Mouse (Mus musculus): Measurements from ENCODE around the gene Itgam. TPM values are rescaled to one million over a fixed set of nuclear protein-coding genes. Genes with fewer than 3 reads are reported as not detected.
"Not testable (repeated sequence)": the region's sequence is repeated elsewhere in the genome, so short reads cannot be mapped to it uniquely, and the experiment has no call there.

The Itgam gene
- polyA plus RNA-seq, 1 experiment from 2014 or later: 1.4 TPM

GRCm38 (mm10) chr7:128032290-128032988 is 30.0 kb upstream of the Itgam start:
- Histone ChIP-seq H3K27ac (no peak overlapping the region), H3K4me3 (replicated peaks) (no peak overlapping the region), H3K9me3 (replicated peaks) (no peaks in the 10 kb centered on the region), H3K4me1 (no peaks in the 10 kb centered on the region), H3K4me2 (no peak overlapping the region), H3K9ac (no peak overlapping the region), H3K27me3 (no peaks in the 10 kb centered on the region), H3K36me3 (no peaks in the 10 kb centered on the region)
- ATAC-seq (replicated peaks; ENCODE audit: low FRiP score): no peak
- WGBS: 85% methylated on average over 5 of the region's 5 CpGs

GRCm38 (mm10) chr7:128032989-128033293 is 29.5 kb upstream of the Itgam start:
- H3K9ac ChIP-seq: no peak overlapping the region
- H3K27ac ChIP-seq: no peak overlapping the region
- no peak overlapping the region for H3K4me2 ChIP-seq
- H3K4me3 ChIP-seq (replicated peaks): no peak overlapping the region
- ATAC-seq (replicated peaks; ENCODE audit: low FRiP score): no peak
- H3K27me3 ChIP-seq: no peaks in the 10 kb centered on the region
- no peaks in the 10 kb centered on the region for H3K36me3 ChIP-seq
- H3K4me1 ChIP-seq: no peaks in the 10 kb centered on the region
- H3K9me3 ChIP-seq (replicated peaks): no peaks in the 10 kb centered on the region
- WGBS: 91% methylated on average over 3 of the region's 3 CpGs

- H3K27ac ChIP-seq: no peak overlapping the region
- ATAC-seq (replicated peaks; ENCODE audit: low FRiP score): no peak
- WGBS: 85% methylated on average over 4 of the region's 4 CpGs
Measured at GRCm38 (mm10) chr7:128033616-128034015, 28.8 kb upstream of the Itgam start.

GRCm38 (mm10) chr7:128042161-128042820 is 20.1 kb upstream of the Itgam start:
- not testable (repeated sequence) for H3K4me1 ChIP-seq; H3K27ac ChIP-seq; H3K4me2 ChIP-seq; H3K36me3 ChIP-seq; H3K4me3 ChIP-seq (replicated peaks); H3K9me3 ChIP-seq (replicated peaks); H3K9ac ChIP-seq; ATAC-seq (replicated peaks; ENCODE audit: low FRiP score); H3K27me3 ChIP-seq
- 79% methylated on average over 15 of the region's 15 CpGs for WGBS

More at GRCm38 (mm10) chr7:128033616-128034015, 28.8 kb upstream of the Itgam start:
- no peaks in the 10 kb centered on the region for H3K4me1 ChIP-seq
- no peak overlapping the region for H3K9ac ChIP-seq
- H3K36me3 ChIP-seq: no peaks in the 10 kb centered on the region
- no peak overlapping the region for H3K4me3 ChIP-seq (replicated peaks)
- no peaks in the 10 kb centered on the region for H3K9me3 ChIP-seq (replicated peaks)
- no peaks in the 10 kb centered on the region for H3K27me3 ChIP-seq
- no peak overlapping the region for H3K4me2 ChIP-seq

- Histone ChIP-seq H3K27me3 (no peaks in the 10 kb centered on the region), H3K4me2 (no peak overlapping the region), H3K9me3 (replicated peaks) (no peaks in the 10 kb centered on the region), H3K36me3 (no peaks in the 10 kb centered on the region), H3K4me1 (no peaks in the 10 kb centered on the region), H3K27ac (no peak overlapping the region), H3K4me3 (replicated peaks) (no peak overlapping the region), H3K9ac (no peak overlapping the region)
- 59% methylated on average over 4 of the region's 4 CpGs for WGBS
- no peak for ATAC-seq (replicated peaks; ENCODE audit: low FRiP score)
Measured at GRCm38 (mm10) chr7:128044142-128044785, 18.2 kb upstream of the Itgam start.

- no peak overlapping the region for H3K9ac ChIP-seq
- no peak for ATAC-seq (replicated peaks; ENCODE audit: low FRiP score)
- H3K4me3 ChIP-seq (replicated peaks): no peak overlapping the region
- no peaks in the 10 kb centered on the region for H3K36me3 ChIP-seq
- H3K4me1 ChIP-seq: no peaks in the 10 kb centered on the region
- no peaks in the 10 kb centered on the region for H3K27me3 ChIP-seq
- no peak overlapping the region for H3K4me2 ChIP-seq
- no peaks in the 10 kb centered on the region for H3K9me3 ChIP-seq (replicated peaks)
- no peak overlapping the region for H3K27ac ChIP-seq
- 75% methylated on average over 2 of the region's 2 CpGs for WGBS
Measured at GRCm38 (mm10) chr7:128045640-128046039, 16.8 kb upstream of the Itgam start.

- Histone ChIP-seq H3K4me1 (no peaks in the 10 kb centered on the region), H3K27ac (no peak overlapping the region), H3K9me3 (replicated peaks) (no peaks in the 10 kb centered on the region), H3K27me3 (no peaks in the 10 kb centered on the region), H3K4me3 (replicated peaks) (no peak overlapping the region), H3K4me2 (no peak overlapping the region), H3K9ac (no peak overlapping the region), H3K36me3 (no peaks in the 10 kb centered on the region)
- WGBS: 94% methylated on average over 4 of the region's 4 CpGs
- ATAC-seq (replicated peaks; ENCODE audit: low FRiP score): no peak
Measured at GRCm38 (mm10) chr7:128048819-128049218, 13.6 kb upstream of the Itgam start.

GRCm38 (mm10) chr7:128049254-128049653 is 13.2 kb upstream of the Itgam start:
- no peak for ATAC-seq (replicated peaks; ENCODE audit: low FRiP score)
- H3K4me1 ChIP-seq: no peaks in the 10 kb centered on the region
- WGBS: 90% methylated on average over 2 of the region's 2 CpGs

GRCm38 (mm10) chr7:128050739-128051138 is 11.7 kb upstream of the Itgam start:
- Histone ChIP-seq H3K9me3 (replicated peaks) (no peaks in the 10 kb centered on the region), H3K4me3 (replicated peaks) (no peak overlapping the region), H3K27ac (no peak overlapping the region), H3K4me2 (no peak overlapping the region), H3K9ac (no peak overlapping the region), H3K4me1 (no peaks in the 10 kb centered on the region), H3K36me3 (no peaks in the 10 kb centered on the region), H3K27me3 (no peaks in the 10 kb centered on the region)
- WGBS: 48% methylated on average over 4 of the region's 4 CpGs
- ATAC-seq (replicated peaks; ENCODE audit: low FRiP score): no peak; the same call in 1 of the 2 replicates

More at GRCm38 (mm10) chr7:128049254-128049653, 13.2 kb upstream of the Itgam start:
- no peak overlapping the region for H3K9ac ChIP-seq
- no peaks in the 10 kb centered on the region for H3K9me3 ChIP-seq (replicated peaks)
- H3K4me3 ChIP-seq (replicated peaks): no peak overlapping the region
- no peak overlapping the region for H3K27ac ChIP-seq
- no peaks in the 10 kb centered on the region for H3K27me3 ChIP-seq
- H3K36me3 ChIP-seq: no peaks in the 10 kb centered on the region
- no peak overlapping the region for H3K4me2 ChIP-seq

- H3K36me3 ChIP-seq: no peaks in the 10 kb centered on the region
Measured at GRCm38 (mm10) chr7:128053061-128053460, 9.4 kb upstream of the Itgam start.

GRCm38 (mm10) chr7:128056917-128057444 is 5.5 kb upstream of the Itgam start:
- Histone ChIP-seq H3K9ac (no peak overlapping the region), H3K27ac (no peak overlapping the region), H3K36me3 (no peaks in the 10 kb centered on the region), H3K4me3 (replicated peaks) (no peak overlapping the region), H3K4me2 (no peak overlapping the region), H3K4me1 (no peaks in the 10 kb centered on the region), H3K27me3 (no peaks in the 10 kb centered on the region), H3K9me3 (replicated peaks) (no peaks in the 10 kb centered on the region)
- no peak for ATAC-seq (replicated peaks; ENCODE audit: low FRiP score)
- WGBS: 72% methylated on average over 3 of the region's 3 CpGs

More at GRCm38 (mm10) chr7:128053061-128053460, 9.4 kb upstream of the Itgam start:
- Histone ChIP-seq H3K4me2 (no peak overlapping the region), H3K9ac (no peak overlapping the region), H3K4me1 (no peaks in the 10 kb centered on the region), H3K9me3 (replicated peaks) (no peaks in the 10 kb centered on the region), H3K27ac (no peak overlapping the region), H3K4me3 (replicated peaks) (no peak overlapping the region), H3K27me3 (no peaks in the 10 kb centered on the region)
- no peak for ATAC-seq (replicated peaks; ENCODE audit: low FRiP score)
- WGBS: 39% methylated on average over 5 of the region's 5 CpGs

GRCm38 (mm10) chr7:128057860-128058259 is 4.6 kb upstream of the Itgam start:
- H3K4me2 ChIP-seq: no peak overlapping the region
- H3K9ac ChIP-seq: no peak overlapping the region
- H3K9me3 ChIP-seq (replicated peaks): no peaks in the 10 kb centered on the region
- no peak overlapping the region for H3K4me3 ChIP-seq (replicated peaks)
- no peak overlapping the region for H3K27ac ChIP-seq
- 72% methylated on average over 8 of the region's 8 CpGs for WGBS
- H3K4me1 ChIP-seq: no peaks in the 10 kb centered on the region
- no peaks in the 10 kb centered on the region for H3K27me3 ChIP-seq
- ATAC-seq (replicated peaks; ENCODE audit: low FRiP score): no peak
- no peaks in the 10 kb centered on the region for H3K36me3 ChIP-seq

All from kidney, embryonic 15.5 days (tissue).